Mouse (Mus musculus) neural tube, embryonic 11.5 days (tissue): ENCODE measurements around the gene Wfdc11. TPM values are rescaled to one million over a fixed set of nuclear protein-coding genes. Genes with fewer than 3 reads are reported as not detected.

ENCODE experiments used
- ATAC-seq: fragments of 200-750 bp; cut with Nextera tagmentation; 2 replicates; pipeline ENCODE4 v1.8.0; 2017; ENCODE audit warnings: moderate number of reproducible peaks, mild to moderate bottlenecking, moderate TSS enrichment, moderate library complexity; ENCODE audit not compliant: insufficient read depth, low FRiP score, low TSS enrichment
- DNase-seq: peaks from one replicate; pipeline ENCODE4 v3.0.0-alpha.2; 2015; ENCODE audit warnings: low spot score
- H3K27ac ChIP-seq: fragments of 300-500 bp; sonication (generic); 2 replicates; pipeline ENCODE4 v1.5.1; 2014; ENCODE audit warnings: low read depth, mild to moderate bottlenecking, low read length
- H3K27me3 ChIP-seq: fragments of 300-500 bp; sonication (generic); 2 replicates; pipeline ENCODE4 v1.6.1; 2014; ENCODE audit warnings: mild to moderate bottlenecking, low read length, mixed read lengths; ENCODE audit not compliant: control insufficient read depth, insufficient read depth
- H3K36me3 ChIP-seq: fragments of 300-500 bp; sonication (generic); 2 replicates; pipeline ENCODE4 v1.6.1; 2014; ENCODE audit warnings: mild to moderate bottlenecking, low read length, moderate library complexity, mixed read lengths; ENCODE audit not compliant: control insufficient read depth, insufficient read depth
- H3K4me1 ChIP-seq: fragments of 300-500 bp; sonication (generic); 2 replicates; pipeline ENCODE4 v1.6.1; 2014; ENCODE audit warnings: low read length, mixed read lengths; ENCODE audit not compliant: control insufficient read depth, insufficient read depth
- H3K4me2 ChIP-seq: fragments of 300-500 bp; sonication (generic); 2 replicates; pipeline ENCODE4 v1.6.1; 2014; ENCODE audit warnings: low read depth, mild to moderate bottlenecking, moderate library complexity
- H3K4me3 ChIP-seq: fragments of 300-500 bp; sonication (generic); 2 replicates; pipeline ENCODE4 v1.5.1; 2014; ENCODE audit warnings: low read depth, low read length
- H3K9ac ChIP-seq: fragments of 300-500 bp; sonication (generic); 2 replicates; pipeline ENCODE4 v1.6.1; 2014; ENCODE audit warnings: mild to moderate bottlenecking, low read length
- H3K9me3 ChIP-seq: fragments of 300-500 bp; sonication (generic); 2 replicates; pipeline ENCODE4 v1.6.1; 2016; ENCODE audit warnings: low read length; ENCODE audit not compliant: control insufficient read depth
- WGBS: fragments of 180-500 bp; shearing (Covaris S2); extraction: QIAGEN DNeasy Blood & Tissue Kit; methylation state at CpG from one replicate; pipeline ENCODE4 v1.1.7; 2014; 5-methylcytosine and 5-hydroxymethylcytosine counted together
- polyA plus RNA-seq: library from polyadenylated mRNA; unstranded; fragments of >200 nt; fragmentation: Nextera tagmentation; extraction: Ambion mirVana; gene quantifications from 2 replicates; pipeline ENCODE4 v1.2.1, GENCODE M21; 2014

The Wfdc11 gene
- polyA plus RNA-seq, 1 experiment from 2014 or later = not detected

DNA sequence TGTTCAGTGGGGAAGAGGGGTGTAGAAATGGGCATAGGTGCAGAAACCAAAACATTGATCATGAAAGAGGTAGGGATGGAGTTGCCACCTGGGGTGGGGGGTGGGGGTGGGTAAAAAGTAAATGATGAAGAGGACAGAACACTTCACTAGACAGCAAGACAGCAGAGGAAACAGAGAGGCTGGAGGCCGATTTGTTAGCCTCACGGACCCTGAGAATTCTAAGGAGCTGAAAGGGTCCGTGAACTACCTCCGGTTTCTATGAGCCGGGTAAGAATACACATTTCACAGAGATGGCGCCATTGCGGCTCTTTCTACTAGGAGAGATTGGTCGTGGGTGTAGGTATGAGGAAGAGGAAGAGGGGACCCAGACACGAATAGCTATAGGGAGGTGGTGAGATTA, 17.4 kb downstream of the Wfdc11 start, which contains the start of gene Wfdc9:
Gene Wfdc9, minus strand, starts transcription at position 101 of the 400 bp plus-strand sequence.
- 83% methylated on average over 9 of the region's 9 CpGs for WGBS
- Histone ChIP-seq H3K4me2 (no peak within 1 kb of the TSS), H3K4me3 (no peak within 1 kb of the TSS), H3K36me3 (no peaks in the 10 kb centered on the region), H3K9me3 (no peaks in the 10 kb centered on the region), H3K9ac (no peak within 1 kb of the TSS), H3K27ac (no peak within 1 kb of the TSS), H3K27me3 (no peaks in the 10 kb centered on the region), H3K4me1 (no peaks in the 10 kb centered on the region)
- ATAC-seq = no peak
- no peak for DNase-seq

DNA sequence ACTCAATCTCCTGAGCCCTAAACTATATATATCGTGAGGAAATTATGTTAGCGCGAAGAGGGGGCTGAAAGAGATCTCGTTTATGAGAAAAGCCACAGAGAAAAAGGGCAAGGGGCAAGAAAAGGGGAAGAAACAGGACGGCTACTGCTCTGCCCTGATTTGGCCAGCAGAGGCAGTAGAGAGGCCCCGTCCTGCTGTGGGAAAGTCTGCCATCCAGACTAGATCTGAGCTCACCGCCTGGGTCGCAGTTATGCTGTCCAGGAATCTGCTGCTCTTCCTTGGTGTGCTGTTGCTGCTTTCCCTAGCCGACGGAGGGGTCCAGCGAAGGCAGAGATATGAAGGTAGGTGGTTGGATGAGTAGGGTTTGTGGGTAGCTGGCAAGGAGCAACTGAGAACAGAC, 18.0 kb downstream of the Wfdc11 start, which contains the start of gene Wfdc10:
Gene Wfdc10, plus strand, starts transcription at position 189 of the 400 bp plus-strand sequence.
- no peak within 1 kb of the TSS for H3K4me2 ChIP-seq
- 18% methylated on average over 11 of the region's 11 CpGs for WGBS
- H3K4me1 ChIP-seq = no peaks in the 10 kb centered on the region
- no peak within 1 kb of the TSS for H3K27ac ChIP-seq
- no peaks in the 10 kb centered on the region for H3K27me3 ChIP-seq
- H3K9me3 ChIP-seq = no peaks in the 10 kb centered on the region
- DNase-seq (peak; percentile 65), ATAC-seq (no peak)
- H3K4me3 ChIP-seq = no peak within 1 kb of the TSS
- H3K9ac ChIP-seq = no peak within 1 kb of the TSS
- no peaks in the 10 kb centered on the region for H3K36me3 ChIP-seq

DNA sequence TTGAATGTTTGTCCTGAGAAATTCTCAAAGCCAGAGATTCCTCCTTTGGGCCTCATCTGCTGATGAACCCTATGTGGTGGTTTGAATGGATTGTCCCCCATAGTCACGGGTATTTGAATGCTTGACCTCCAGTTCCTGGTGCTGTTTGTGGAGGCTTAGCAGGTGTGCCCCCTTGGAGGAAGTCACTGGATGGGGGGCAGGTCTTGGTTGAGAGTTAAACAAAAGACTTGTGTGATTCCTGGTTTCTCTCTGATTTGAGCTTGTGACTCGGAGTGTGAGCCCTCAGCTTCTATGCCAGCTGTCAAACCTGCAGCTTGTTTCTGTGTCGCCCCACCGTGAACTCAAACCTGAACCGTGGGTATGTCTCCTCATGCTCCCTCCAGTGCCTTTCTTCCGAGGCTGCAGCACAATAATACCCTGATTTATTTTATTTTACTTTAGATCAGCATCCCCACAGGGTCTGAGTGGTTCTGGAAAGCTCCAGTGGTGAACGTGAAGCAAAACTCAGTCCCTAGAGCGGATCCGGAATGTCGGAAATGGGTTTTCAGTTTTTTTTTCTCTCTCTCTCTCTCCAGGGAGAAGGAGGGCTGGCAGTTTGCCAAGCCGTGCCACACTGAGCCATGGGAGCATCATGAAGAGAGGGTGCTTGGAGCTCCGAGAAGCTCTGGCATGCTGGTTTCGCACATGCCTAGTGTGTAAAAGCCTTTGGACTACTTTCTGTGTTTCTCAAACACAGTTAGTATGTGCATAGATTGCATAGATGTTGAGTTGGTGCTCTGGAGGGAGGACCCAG, 31.8 kb downstream of the Wfdc11 start:
- 82% methylated on average over 13 of the region's 13 CpGs for WGBS
- Histone ChIP-seq H3K4me3 (no peak overlapping the region), H3K27me3 (no peaks in the 10 kb centered on the region), H3K9me3 (no peaks in the 10 kb centered on the region), H3K4me1 (no peaks in the 10 kb centered on the region), H3K36me3 (no peaks in the 10 kb centered on the region), H3K4me2 (no peak overlapping the region), H3K9ac (no peak overlapping the region), H3K27ac (no peak overlapping the region)
- DNase-seq = no peak
- ATAC-seq = no peak

DNA sequence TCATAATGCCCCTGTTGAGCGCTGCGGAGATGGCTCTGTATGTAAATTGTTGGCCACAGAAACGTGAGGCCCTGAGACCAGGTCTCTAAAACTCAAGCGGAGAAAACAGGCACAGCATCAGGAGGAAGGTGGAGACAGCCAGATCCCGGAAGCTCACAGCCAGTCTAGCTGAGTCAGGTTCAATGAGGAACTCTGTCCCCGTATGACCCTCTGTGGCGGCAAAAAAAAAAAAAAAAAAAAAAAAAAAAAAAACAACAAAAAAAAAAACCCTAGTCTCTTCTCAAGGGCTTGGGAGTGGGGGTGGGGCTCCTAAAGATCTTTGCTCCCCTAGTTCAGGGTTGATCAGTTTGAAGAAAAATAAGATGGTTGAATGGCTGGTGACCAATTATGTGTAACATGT, 32.8 kb downstream of the Wfdc11 start:
- Histone ChIP-seq H3K27ac (no peak overlapping the region), H3K4me1 (no peaks in the 10 kb centered on the region), H3K4me3 (no peak overlapping the region), H3K27me3 (no peaks in the 10 kb centered on the region), H3K9ac (no peak overlapping the region), H3K9me3 (no peaks in the 10 kb centered on the region), H3K4me2 (no peak overlapping the region), H3K36me3 (no peaks in the 10 kb centered on the region)
- no peak for DNase-seq
- WGBS = 70% methylated on average over 7 of the region's 7 CpGs
- ATAC-seq = no peak

GRCm38 (mm10) chr2:164638696-164639095, 35.2 kb downstream of the Wfdc11 start, which contains the start of gene Wfdc16:
TSS of gene Wfdc16 (minus strand) at chr2:164638796.
- 92% methylated on average over 3 of the region's 3 CpGs for WGBS

DNA sequence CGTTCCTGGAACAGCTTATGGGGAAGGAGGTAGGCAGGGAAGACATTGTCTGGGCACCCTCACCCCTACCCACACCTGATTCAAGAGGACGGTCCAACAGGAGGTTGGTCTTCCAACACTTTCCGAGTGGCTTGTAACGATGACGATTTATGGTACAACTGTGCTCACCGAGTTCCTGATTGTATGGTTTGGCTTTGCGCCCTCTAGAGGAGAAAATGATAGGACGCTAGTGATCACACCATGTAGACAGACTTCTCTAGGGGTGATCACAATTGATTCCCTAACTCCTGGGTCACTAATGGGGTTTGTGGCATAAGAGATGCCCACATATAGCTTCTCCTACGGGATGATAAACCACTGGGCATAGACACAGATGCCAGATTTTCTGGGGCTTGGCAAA, 38.6 kb downstream of the Wfdc11 start:
- DNase-seq (no peak), ATAC-seq (no peak)
- no peak overlapping the region for H3K4me3 ChIP-seq
- H3K36me3 ChIP-seq = no peaks in the 10 kb centered on the region
- no peak overlapping the region for H3K27ac ChIP-seq
- no peaks in the 10 kb centered on the region for H3K9me3 ChIP-seq
- H3K4me2 ChIP-seq = no peak overlapping the region
- no peaks in the 10 kb centered on the region for H3K4me1 ChIP-seq
- no peak overlapping the region for H3K9ac ChIP-seq
- H3K27me3 ChIP-seq = no peaks in the 10 kb centered on the region
- WGBS = 79% methylated on average over 9 of the region's 9 CpGs

More at GRCm38 (mm10) chr2:164638696-164639095, 35.2 kb downstream of the Wfdc11 start, which contains the start of gene Wfdc16:
- no peaks in the 10 kb centered on the region for H3K36me3 ChIP-seq
- H3K27ac ChIP-seq = no peak within 1 kb of the TSS
- no peak within 1 kb of the TSS for H3K4me2 ChIP-seq
- ATAC-seq = no peak
- no peak for DNase-seq
- no peaks in the 10 kb centered on the region for H3K9me3 ChIP-seq
- H3K4me3 ChIP-seq = no peak within 1 kb of the TSS
- H3K4me1 ChIP-seq = no peaks in the 10 kb centered on the region
- no peaks in the 10 kb centered on the region for H3K27me3 ChIP-seq
- no peak within 1 kb of the TSS for H3K9ac ChIP-seq

DNA sequence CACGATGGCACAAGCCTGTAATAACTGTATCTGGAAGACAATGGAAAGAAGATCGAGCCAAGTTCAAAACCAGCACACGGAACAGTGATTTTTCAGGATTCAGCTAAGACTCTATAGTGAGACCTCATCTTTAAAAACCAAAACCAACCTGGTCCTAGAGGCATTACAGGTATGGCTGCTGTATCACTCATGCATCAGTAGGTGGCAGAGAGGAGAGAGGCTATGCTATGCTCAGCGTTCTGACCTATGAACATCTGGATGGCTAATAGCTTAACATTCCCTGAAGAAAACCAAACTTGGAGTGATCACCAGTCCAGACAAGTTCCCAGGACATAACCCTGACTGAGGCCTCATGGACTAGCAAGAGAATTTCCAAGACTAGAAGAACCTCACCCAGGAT, 52.1 kb downstream of the Wfdc11 start:
- H3K9me3 ChIP-seq = no peaks in the 10 kb centered on the region
- WGBS = 82% methylated on average over 4 of the region's 4 CpGs
- H3K9ac ChIP-seq = no peak overlapping the region
- no peak for DNase-seq
- H3K27me3 ChIP-seq = no peaks in the 10 kb centered on the region
- ATAC-seq = no peak
- H3K4me1 ChIP-seq = no peaks in the 10 kb centered on the region
- no peak overlapping the region for H3K4me3 ChIP-seq
- no peaks in the 10 kb centered on the region for H3K36me3 ChIP-seq
- H3K4me2 ChIP-seq = no peak overlapping the region
- H3K27ac ChIP-seq = no peak overlapping the region

GRCm38 (mm10) chr2:164619050-164619449, 54.8 kb downstream of the Wfdc11 start:
- Histone ChIP-seq H3K9ac (no peak overlapping the region), H3K27ac (no peak overlapping the region), H3K4me2 (no peak overlapping the region), H3K36me3 (no peaks in the 10 kb centered on the region), H3K4me3 (no peak overlapping the region), H3K4me1 (no peaks in the 10 kb centered on the region), H3K9me3 (no peaks in the 10 kb centered on the region), H3K27me3 (no peaks in the 10 kb centered on the region)
- ATAC-seq (no peak), DNase-seq (no peak)
- 82% methylated on average over 5 of the region's 5 CpGs for WGBS

- Histone ChIP-seq H3K27me3 (no peaks in the 10 kb centered on the region), H3K4me2 (no peak overlapping the region), H3K27ac (no peak overlapping the region), H3K4me1 (no peaks in the 10 kb centered on the region), H3K9ac (no peak overlapping the region), H3K4me3 (no peak overlapping the region), H3K9me3 (no peaks in the 10 kb centered on the region), H3K36me3 (no peaks in the 10 kb centered on the region)
- no peak for DNase-seq
- WGBS = 86% methylated on average over 3 of the region's 3 CpGs
- no peak for ATAC-seq
These were observed 58.5 kb downstream of the Wfdc11 start for GRCm38 (mm10) chr2:164615386-164615785.
